Mouse (Mus musculus) layer of hippocampus, postnatal 14 days (tissue): Measurements from ENCODE around the gene Krtap20-2. TPM values are rescaled to one million over a fixed set of nuclear protein-coding genes. Genes with fewer than 3 reads are reported as not detected.
"Not testable (repeated sequence)": the region's sequence is repeated elsewhere in the genome, so short reads cannot be mapped to it uniquely, and the experiment has no call there.

Experiments
- DNase-seq, 2 experiments: peaks; one replicate each; pipeline ENCODE4 v3.0.0; 2021 to 2022; ENCODE audit warnings: low spot score in 2 of 2, mixed read lengths in 1 of 2
- long read RNA-seq, 2 experiments: library from polyadenylated mRNA; stranded (forward); transcript quantifications; one replicate each; pipeline ENCODE4 v2.0.0; 2021
- total RNA-seq, 2 experiments: library from RNA; stranded (reverse); gene quantifications; 2 replicates each; pipeline ENCODE4 v1.2.3; 2021

Krtap20-2 gene
- not detected for total RNA-seq
- long read RNA-seq, experiment 1, result 0 reads
- long read RNA-seq, experiment 2, result 0 reads

DNA sequence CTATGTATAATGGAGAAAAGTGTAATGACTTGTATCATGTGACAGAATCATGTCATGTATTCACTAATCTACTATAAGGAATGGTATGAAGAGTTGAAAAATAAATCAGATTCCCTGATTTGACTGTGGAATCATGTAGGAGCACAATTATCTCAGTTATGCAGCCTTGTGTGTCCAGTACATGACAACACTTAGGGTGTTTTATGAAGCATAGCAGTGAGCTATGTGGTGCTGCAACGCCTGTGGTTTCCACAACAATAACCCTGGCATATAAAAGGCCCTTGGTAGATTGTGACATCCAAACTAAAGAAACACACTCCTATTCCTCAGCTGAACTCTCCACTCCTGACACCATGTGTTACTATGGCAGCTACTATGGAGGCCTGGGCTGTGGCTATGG lies at the start of gene Krtap20-2:
TSS of gene Krtap20-2 (plus strand) at position 301 of the 400 bp plus-strand sequence.
- DNase-seq, result no peak

- DNase-seq, result no peak
These were observed 48.0 kb upstream of the Krtap20-2 start, which contains the start of gene Gm9789 for GRCm38 (mm10) chr16:89157652-89158051. Gene Gm9789, plus strand, starts transcription at chr16:89157952.

- not testable (repeated sequence) for DNase-seq
These were observed 36.5 kb upstream of the Krtap20-2 start, which contains the start of gene Gm7735 for GRCm38 (mm10) chr16:89169190-89169589. Gene Gm7735, plus strand, starts transcription at chr16:89169490.

- no peak for DNase-seq
These were observed 31.2 kb upstream of the Krtap20-2 start, which contains the start of gene 1110057P08Rik for GRCm38 (mm10) chr16:89174435-89174834. Gene 1110057P08Rik, plus strand, starts transcription at chr16:89174735.

- no peak for DNase-seq
These were observed 17.0 kb upstream of the Krtap20-2 start for GRCm38 (mm10) chr16:89188621-89189020.

Other genes with a start within 250 kb of the Krtap20-2 start
- not detected for gene Krtap16-3, start 243.0 kb upstream of the Krtap20-2 start, total RNA-seq
- gene Krtap22-2, start 195.1 kb upstream of the Krtap20-2 start, total RNA-seq, result not detected
- not detected for gene Gm10229, start 190.6 kb upstream of the Krtap20-2 start, total RNA-seq
- not detected for gene Krtap6-1, start 174.2 kb upstream of the Krtap20-2 start, total RNA-seq
- not detected for gene Gm10228, start 164.4 kb upstream of the Krtap20-2 start, total RNA-seq
- gene Krtap6-5, start 158.0 kb upstream of the Krtap20-2 start, total RNA-seq, result not detected
- not detected for gene 1110025L11Rik, start 141.9 kb upstream of the Krtap20-2 start, total RNA-seq
- gene Krtap6-3, start 121.8 kb upstream of the Krtap20-2 start, total RNA-seq, result not detected
- not detected for gene Gm6358, start 65.0 kb upstream of the Krtap20-2 start, total RNA-seq
- not detected for gene Gm10061, start 54.8 kb upstream of the Krtap20-2 start, total RNA-seq
- not detected for gene Gm9789, start 47.9 kb upstream of the Krtap20-2 start, total RNA-seq
- gene Gm7735, start 36.4 kb upstream of the Krtap20-2 start, total RNA-seq, result not detected
- gene 1110057P08Rik, start 31.1 kb upstream of the Krtap20-2 start, total RNA-seq, result not detected
- not detected for gene Krtap21-1, start 198.0 kb downstream of the Krtap20-2 start, total RNA-seq
- gene Krtap6-2, start 214.2 kb downstream of the Krtap20-2 start, total RNA-seq, result not detected